Mouse (Mus musculus) gastrocnemius, postnatal 14 days (tissue): ENCODE results near the gene Recql. TPM values are rescaled to one million over a fixed set of nuclear protein-coding genes. Genes with fewer than 3 reads are reported as not detected.

ENCODE experiments used
- DNase-seq: peaks from one replicate; pipeline ENCODE4 v3.0.0; 2021; ENCODE audit warnings: mixed read lengths
- intact Hi-C: fragments of 180-260 bp; cut with DNase I; formaldehyde crosslinking; loops from one replicate; pipeline ENCODE4 v1.15.1; 2025; ENCODE audit warnings: low total_unique reads
- total RNA-seq, 2 experiments: library from RNA; stranded (reverse); gene quantifications; 2 replicates each; pipeline ENCODE4 v1.2.3; 2021

Gene Recql
- total RNA-seq, 2 experiments from 2014 or later = 3.9 to 4.9 TPM

- intact Hi-C loops = no loop called here
- no peak for DNase-seq
Measured at GRCm38 (mm10) chr6:142305076-142305475, 81.8 kb downstream of the Recql start.

Other genes starting within 250 kb of the Recql start
- not detected for gene Slco1a6, start 178.6 kb downstream of the Recql start, total RNA-seq
- gene Iapp, start 88.7 kb downstream of the Recql start, total RNA-seq = not detected
- gene Slco1a5, start 64.1 kb downstream of the Recql start, total RNA-seq = not detected
- 1 to 10 TPM; 7.3 to 8.3 TPM for gene Pyroxd1, start 41.4 kb downstream of the Recql start, total RNA-seq
- 10 to 100 TPM; 15.3 to 18.3 TPM for gene Golt1b, start 134 bp upstream of the Recql start, total RNA-seq
- gene Spx, start 26.4 kb upstream of the Recql start, total RNA-seq = under 1 TPM in 1 of 2 experiments, not detected in 1; 0.60 TPM
- under 1 TPM in 1 of 2 experiments, not detected in 1; 0.31 TPM for gene Gys2, start 86.0 kb upstream of the Recql start, total RNA-seq
- 100 to 1,000 TPM; 112 to 138 TPM for gene Ldhb, start 120.9 kb upstream of the Recql start, total RNA-seq
- gene Kcnj8, start 184.5 kb upstream of the Recql start, total RNA-seq = 10 to 100 TPM; 20.7 to 21.4 TPM